Mouse (Mus musculus) kidney, adult 18-20 months (tissue): ENCODE data around the gene Hnrnpdl.

Source experiments
- DNase-seq: peaks from one replicate; pipeline ENCODE4 v3.0.0; 2021

Hnrnpdl gene

GRCm38 (mm10) chr5:100003895-100004294 is 35.6 kb downstream of the Hnrnpdl start:
- no peak for DNase-seq

DNA sequence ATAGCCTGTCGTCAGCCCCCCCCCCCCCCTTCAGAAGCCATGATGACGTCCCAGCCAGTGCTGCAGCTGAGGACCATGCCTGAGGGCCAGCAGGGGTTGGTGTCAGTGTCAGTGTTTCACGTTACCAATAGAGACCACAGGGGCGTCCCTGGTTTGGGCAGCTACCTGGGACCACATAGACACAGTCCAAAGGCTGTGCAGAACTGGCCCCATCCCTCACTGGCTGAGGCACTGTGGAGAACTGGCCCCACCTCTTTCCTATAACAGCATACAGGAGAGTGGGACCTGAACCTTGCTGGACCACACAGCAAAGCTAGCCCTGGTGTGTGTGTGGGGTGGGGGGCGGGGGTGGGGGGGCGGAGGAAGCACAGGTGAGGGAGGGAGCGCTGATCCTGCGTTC is 39.0 kb downstream of the Hnrnpdl start:
- no peak for DNase-seq

- DNase-seq, result no peak
Measured at GRCm38 (mm10) chr5:100000048-100000447, 39.4 kb downstream of the Hnrnpdl start.

DNA sequence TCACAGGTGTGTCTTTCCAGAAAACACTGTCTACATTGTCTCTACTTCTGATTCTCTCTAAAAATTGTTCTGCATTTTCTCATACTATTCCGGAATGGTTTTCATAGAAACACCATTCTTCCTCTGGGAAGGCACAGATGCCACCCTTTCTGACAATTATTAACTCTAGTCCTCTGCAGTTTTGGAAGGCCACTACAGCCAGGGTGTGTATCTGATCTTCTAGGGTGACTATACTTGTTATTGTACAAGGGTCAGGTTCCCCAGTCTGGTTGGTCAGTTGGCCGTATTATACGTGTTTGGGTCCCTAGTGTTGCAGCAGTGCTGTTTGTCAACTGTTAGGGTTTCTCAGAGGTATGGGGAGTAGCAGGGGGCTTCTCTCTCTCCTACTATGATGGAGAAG is 44.8 kb downstream of the Hnrnpdl start:
- no peak for DNase-seq

DNA sequence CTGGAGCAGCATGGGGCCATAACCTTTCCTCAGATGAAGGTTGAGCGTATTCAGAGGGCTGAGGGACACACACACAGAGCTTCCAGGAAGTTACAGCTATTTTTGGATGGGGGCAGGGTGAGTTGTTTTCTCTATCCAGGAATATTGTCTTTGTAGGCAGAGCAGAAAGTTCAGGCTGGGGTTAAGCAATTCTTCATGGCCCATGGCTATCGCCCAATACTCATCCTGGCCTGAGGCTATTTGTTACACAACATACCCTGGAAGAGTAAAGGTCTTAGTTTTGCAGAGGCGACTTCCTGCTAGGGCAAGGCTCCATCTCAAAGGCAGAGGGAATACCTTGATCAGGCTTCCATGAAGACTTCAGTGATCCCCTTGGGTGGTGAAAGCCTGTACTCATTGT is 45.3 kb downstream of the Hnrnpdl start:
- peak; percentile 20 for DNase-seq
